Mouse (Mus musculus) intestine, embryonic 15.5 days (tissue): ENCODE data around the gene Cdk14. TPM values are rescaled to one million over a fixed set of nuclear protein-coding genes. Genes with fewer than 3 reads are reported as not detected.

Experiments used
- ATAC-seq: fragments of 200-750 bp; cut with Nextera tagmentation; 2 replicates; pipeline ENCODE4 v1.8.0; 2017; ENCODE audit warnings: moderate TSS enrichment, moderate library complexity
- H3K27ac ChIP-seq: fragments of 300-500 bp; sonication (generic); 2 replicates; pipeline ENCODE4 v1.5.1; 2015; ENCODE audit warnings: mild to moderate bottlenecking, inconsistent platforms
- H3K27me3 ChIP-seq: fragments of 300-500 bp; sonication (generic); replicated peaks from 2 replicates; pipeline ENCODE4 v1.6.1; 2015; ENCODE audit warnings: inconsistent platforms
- H3K36me3 ChIP-seq: fragments of 300-500 bp; sonication (generic); 2 replicates; pipeline ENCODE4 v1.6.1; 2015; ENCODE audit warnings: inconsistent platforms
- H3K4me1 ChIP-seq: fragments of 300-500 bp; sonication (generic); replicated peaks from 2 replicates; pipeline ENCODE4 v1.6.1; 2015; ENCODE audit warnings: inconsistent platforms
- H3K4me2 ChIP-seq: fragments of 300-500 bp; sonication (generic); replicated peaks from 2 replicates; pipeline ENCODE4 v1.6.1; 2015; ENCODE audit warnings: mild to moderate bottlenecking, inconsistent platforms
- H3K4me3 ChIP-seq: fragments of 300-500 bp; sonication (generic); replicated peaks from 2 replicates; pipeline ENCODE4 v1.5.1; 2015; ENCODE audit warnings: inconsistent platforms
- H3K9ac ChIP-seq: fragments of 300-500 bp; sonication (generic); 2 replicates; pipeline ENCODE4 v1.6.1; 2015; ENCODE audit warnings: inconsistent platforms
- H3K9me3 ChIP-seq: fragments of 300-500 bp; sonication (generic); 2 replicates; pipeline ENCODE4 v1.6.1; 2016; ENCODE audit warnings: inconsistent platforms
- WGBS: fragments of 180-500 bp; shearing (Covaris S2); methylation state at CpG from one replicate; pipeline ENCODE4 v1.1.7; 2015; 5-methylcytosine and 5-hydroxymethylcytosine counted together
- polyA plus RNA-seq: library from polyadenylated mRNA; unstranded; fragments of >200 nt; fragmentation: Nextera tagmentation; extraction: Ambion mirVana; gene quantifications from 2 replicates; pipeline ENCODE4 v1.2.1, GENCODE M21; 2015

The Cdk14 gene
- polyA plus RNA-seq, 1 experiment from 2014 or later, result 16.6 TPM

- no peak for ATAC-seq
- Histone ChIP-seq H3K4me1 (peaks cover 7% of the 10 kb centered on the region), H3K27me3 (no peaks in the 10 kb centered on the region), H3K4me2 (no peak overlapping the region), H3K9me3 (no peaks in the 10 kb centered on the region), H3K4me3 (no peak overlapping the region), H3K27ac (no peak overlapping the region), H3K36me3 (no peaks in the 10 kb centered on the region), H3K9ac (no peak overlapping the region)
- 89% methylated on average over 3 of the region's 3 CpGs for WGBS
These were observed 153.4 kb downstream of the Cdk14 start for GRCm38 (mm10) chr5:5266787-5267126.

- H3K4me1 ChIP-seq, result peaks cover 12% of the 10 kb centered on the region
- ATAC-seq, result 0 out of 2 replicates have a peak, but pooled peaks have one; percentile 42
- no peaks in the 10 kb centered on the region for H3K27me3 ChIP-seq
- no peaks in the 10 kb centered on the region for H3K36me3 ChIP-seq
- H3K9ac ChIP-seq, result no peak overlapping the region
- no peaks in the 10 kb centered on the region for H3K9me3 ChIP-seq
- no peak overlapping the region for H3K4me3 ChIP-seq
- H3K27ac ChIP-seq, result no peak overlapping the region
- WGBS, result 21% methylated on average over 10 of the region's 10 CpGs
- no peak overlapping the region for H3K4me2 ChIP-seq
These were observed 154.0 kb downstream of the Cdk14 start for GRCm38 (mm10) chr5:5265861-5266786.

GRCm38 (mm10) chr5:5265401-5265841 is 154.7 kb downstream of the Cdk14 start:
- H3K4me3 ChIP-seq, result no peak overlapping the region
- no peak overlapping the region; the same call in 1 of the 2 replicates for H3K4me2 ChIP-seq
- H3K36me3 ChIP-seq, result no peaks in the 10 kb centered on the region
- no peaks in the 10 kb centered on the region for H3K27me3 ChIP-seq
- ATAC-seq, result no peak
- H3K27ac ChIP-seq, result no peak overlapping the region
- peaks cover 12% of the 10 kb centered on the region for H3K4me1 ChIP-seq
- 22% methylated on average over 8 of the region's 8 CpGs for WGBS
- no peak overlapping the region for H3K9ac ChIP-seq
- H3K9me3 ChIP-seq, result no peaks in the 10 kb centered on the region

GRCm38 (mm10) chr5:5264712-5265111 is 155.4 kb downstream of the Cdk14 start:
- no peak overlapping the region for H3K4me2 ChIP-seq
- H3K4me3 ChIP-seq, result no peak overlapping the region
- no peak for ATAC-seq
- H3K27ac ChIP-seq, result no peak overlapping the region
- H3K27me3 ChIP-seq, result no peaks in the 10 kb centered on the region
- 63% methylated on average over 2 of the region's 2 CpGs for WGBS
- H3K9me3 ChIP-seq, result no peaks in the 10 kb centered on the region
- H3K9ac ChIP-seq, result no peak overlapping the region
- peaks cover 13% of the 10 kb centered on the region for H3K4me1 ChIP-seq
- no peaks in the 10 kb centered on the region for H3K36me3 ChIP-seq

DNA sequence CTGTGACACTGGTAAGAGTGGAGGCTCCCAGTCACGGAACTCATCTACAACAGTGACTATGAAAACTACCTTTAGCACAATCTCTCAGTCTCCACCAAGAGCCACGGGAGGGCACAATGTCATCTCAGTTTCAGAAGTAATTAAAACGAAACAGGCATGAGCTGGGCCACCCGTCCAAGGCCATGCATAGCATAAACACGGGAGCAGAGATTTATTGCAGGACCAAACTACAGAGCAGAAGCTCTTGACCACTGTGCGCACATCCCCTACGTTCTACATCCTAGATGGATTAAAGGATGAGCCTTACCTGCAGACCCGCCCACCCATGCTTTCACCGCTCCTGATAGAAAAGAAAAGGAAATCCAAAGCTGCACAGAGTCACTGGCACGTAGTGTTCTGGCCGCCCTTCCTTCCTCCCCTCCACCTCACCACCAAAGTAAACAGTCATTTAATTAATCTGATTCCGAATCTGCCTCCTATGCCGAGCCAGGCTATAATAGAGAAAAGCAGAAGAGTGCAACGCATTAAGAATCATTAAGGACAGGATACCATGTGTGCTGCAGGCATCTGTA is 158.3 kb downstream of the Cdk14 start:
- Histone ChIP-seq H3K4me2 (peak overlapping the region; percentile 30), H3K4me3 (no peak overlapping the region), H3K27ac (no peak overlapping the region), H3K27me3 (no peaks in the 10 kb centered on the region), H3K36me3 (no peaks in the 10 kb centered on the region), H3K9me3 (no peaks in the 10 kb centered on the region), H3K9ac (no peak overlapping the region), H3K4me1 (peaks cover 14% of the 10 kb centered on the region)
- WGBS, result 22% methylated on average over 14 of the region's 14 CpGs
- ATAC-seq, result peak; percentile 36; the same call in 1 of the 2 replicates

GRCm38 (mm10) chr5:5260966-5261724 is 159.0 kb downstream of the Cdk14 start:
- H3K4me1 ChIP-seq, result peaks cover 14% of the 10 kb centered on the region
- H3K4me3 ChIP-seq, result no peak overlapping the region
- WGBS, result 42% methylated on average over 14 of the region's 14 CpGs
- no peak for ATAC-seq
- H3K36me3 ChIP-seq, result no peaks in the 10 kb centered on the region
- H3K4me2 ChIP-seq, result peak overlapping the region; percentile 30
- no peak overlapping the region for H3K27ac ChIP-seq
- no peaks in the 10 kb centered on the region for H3K27me3 ChIP-seq
- no peaks in the 10 kb centered on the region for H3K9me3 ChIP-seq
- H3K9ac ChIP-seq, result no peak overlapping the region

DNA sequence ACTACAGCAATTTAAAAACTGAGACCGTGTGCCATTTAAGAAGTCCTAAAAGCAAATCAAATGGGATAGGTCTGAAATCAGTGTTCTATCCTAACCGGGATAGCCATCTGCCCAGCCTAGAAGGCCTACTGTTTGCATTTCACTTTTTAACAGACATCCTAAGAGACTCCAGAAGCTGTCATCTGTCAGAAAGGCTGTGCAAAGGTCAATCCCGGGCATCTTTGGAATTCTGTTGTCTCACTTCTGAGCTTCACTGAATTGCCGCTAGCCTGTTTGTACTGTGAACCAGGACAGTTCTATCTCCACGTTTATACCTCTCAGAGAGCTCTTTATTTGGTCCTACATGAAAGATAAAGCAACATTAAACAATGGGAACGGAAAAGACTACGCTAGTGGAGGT is 159.8 kb downstream of the Cdk14 start:
- Histone ChIP-seq H3K4me2 (no peak overlapping the region), H3K4me3 (no peak overlapping the region), H3K27me3 (no peaks in the 10 kb centered on the region), H3K27ac (no peak overlapping the region), H3K9me3 (no peaks in the 10 kb centered on the region), H3K4me1 (peaks cover 14% of the 10 kb centered on the region), H3K36me3 (no peaks in the 10 kb centered on the region), H3K9ac (no peak overlapping the region)
- WGBS, result 45% methylated on average over 7 of the region's 7 CpGs
- ATAC-seq, result no peak

- Histone ChIP-seq H3K9ac (no peak overlapping the region), H3K36me3 (no peaks in the 10 kb centered on the region), H3K9me3 (no peaks in the 10 kb centered on the region), H3K4me2 (no peak overlapping the region), H3K4me3 (no peak overlapping the region), H3K4me1 (no peaks in the 10 kb centered on the region), H3K27me3 (no peaks in the 10 kb centered on the region), H3K27ac (no peak overlapping the region)
- WGBS, result 63% methylated on average over 6 of the region's 6 CpGs
- ATAC-seq, result no peak
These were observed 165.7 kb downstream of the Cdk14 start for GRCm38 (mm10) chr5:5254391-5254790.

DNA sequence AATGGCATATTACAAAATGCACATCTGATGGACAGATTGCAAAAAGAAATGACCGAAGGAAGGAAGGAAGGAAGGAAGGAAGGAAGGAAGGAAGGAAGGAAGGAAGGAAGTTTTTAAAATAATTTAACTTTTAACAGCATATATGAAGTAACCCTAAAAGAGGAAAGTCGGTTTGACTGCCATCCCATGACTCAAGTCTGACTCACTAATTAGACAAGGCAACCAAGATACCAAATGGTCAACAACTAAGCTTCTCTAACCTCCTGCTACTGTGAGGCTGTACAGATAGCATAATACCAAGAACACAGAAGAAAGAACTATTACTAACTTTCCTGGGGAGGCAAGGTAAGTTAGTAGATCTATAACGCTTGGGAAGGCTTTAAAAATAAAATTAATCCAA is 166.9 kb downstream of the Cdk14 start:
- Histone ChIP-seq H3K27ac (no peak overlapping the region), H3K36me3 (no peaks in the 10 kb centered on the region), H3K9ac (no peak overlapping the region), H3K9me3 (no peaks in the 10 kb centered on the region), H3K4me3 (no peak overlapping the region), H3K4me1 (no peaks in the 10 kb centered on the region), H3K27me3 (no peaks in the 10 kb centered on the region), H3K4me2 (no peak overlapping the region)
- 91% methylated on average over 3 of the region's 3 CpGs for WGBS
- ATAC-seq, result no peak

DNA sequence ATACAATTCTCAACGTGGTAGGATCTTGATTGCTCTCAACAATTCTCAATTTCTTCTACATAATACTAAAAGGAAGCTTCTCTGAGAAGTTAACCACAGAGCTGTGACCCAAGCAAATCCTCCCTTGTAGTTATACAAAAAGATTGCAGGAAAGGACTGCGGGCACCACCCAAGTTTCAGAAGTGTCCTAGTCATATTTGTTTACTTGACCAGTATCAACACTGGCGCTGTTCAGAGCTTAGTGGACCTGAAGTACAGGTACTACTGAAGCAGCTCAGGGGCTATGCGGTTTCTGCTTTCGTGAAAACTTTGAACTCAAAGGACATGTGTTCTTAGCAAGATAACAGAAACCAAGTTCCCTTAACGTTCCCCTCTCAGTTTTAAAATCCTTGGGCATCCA is 172.4 kb downstream of the Cdk14 start:
- no peak overlapping the region for H3K9ac ChIP-seq
- H3K36me3 ChIP-seq, result no peaks in the 10 kb centered on the region
- H3K27ac ChIP-seq, result no peak overlapping the region
- no peaks in the 10 kb centered on the region for H3K27me3 ChIP-seq
- ATAC-seq, result no peak
- no peak overlapping the region for H3K4me3 ChIP-seq
- 88% methylated on average over 6 of the region's 6 CpGs for WGBS
- no peak overlapping the region for H3K4me2 ChIP-seq
- no peaks in the 10 kb centered on the region for H3K9me3 ChIP-seq
- H3K4me1 ChIP-seq, result no peaks in the 10 kb centered on the region

DNA sequence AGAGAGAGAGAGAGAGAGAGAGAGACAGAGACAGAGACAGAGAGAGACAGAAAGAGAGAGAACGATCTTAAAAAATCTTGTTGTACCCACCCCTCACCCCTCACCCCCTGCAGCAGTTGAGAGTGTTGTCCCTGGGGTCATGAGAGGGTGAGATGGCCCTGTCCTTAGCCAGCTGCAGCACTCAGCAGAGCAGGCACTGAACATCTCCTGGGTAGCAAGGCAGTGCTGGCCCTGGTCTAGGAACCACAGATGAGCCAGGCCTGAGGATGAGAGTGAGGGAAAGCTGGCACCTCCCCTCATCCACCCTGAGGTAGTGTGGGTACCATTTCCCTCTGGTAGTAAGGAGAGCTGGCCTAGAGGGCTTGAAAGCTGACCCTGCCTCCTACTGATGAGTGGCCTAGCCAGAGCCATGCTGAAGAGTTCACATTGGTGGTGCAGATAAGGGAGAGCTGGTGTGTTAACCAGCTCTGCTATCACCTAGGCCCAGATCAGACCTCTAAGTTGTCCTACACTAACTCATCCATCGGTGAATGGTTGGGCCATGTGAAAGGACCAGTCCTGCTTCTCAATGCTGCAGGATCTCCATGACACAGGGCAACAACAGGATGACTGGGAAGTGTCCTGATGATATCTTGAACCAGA is 173.5 kb downstream of the Cdk14 start:
- no peak overlapping the region for H3K27ac ChIP-seq
- H3K9ac ChIP-seq, result no peak overlapping the region
- no peaks in the 10 kb centered on the region for H3K9me3 ChIP-seq
- H3K36me3 ChIP-seq, result no peaks in the 10 kb centered on the region
- no peak for ATAC-seq
- no peak overlapping the region for H3K4me2 ChIP-seq
- no peaks in the 10 kb centered on the region for H3K4me1 ChIP-seq
- H3K4me3 ChIP-seq, result no peak overlapping the region
- WGBS, result 97% methylated on average over 2 of the region's 2 CpGs
- no peaks in the 10 kb centered on the region for H3K27me3 ChIP-seq

- ATAC-seq, result no peak
- Histone ChIP-seq H3K4me1 (no peaks in the 10 kb centered on the region), H3K4me3 (no peak overlapping the region), H3K27me3 (no peaks in the 10 kb centered on the region), H3K27ac (no peak overlapping the region), H3K9ac (no peak overlapping the region), H3K4me2 (no peak overlapping the region), H3K9me3 (no peaks in the 10 kb centered on the region), H3K36me3 (no peaks in the 10 kb centered on the region)
- WGBS, result 90% methylated on average over 7 of the region's 7 CpGs
These were observed 174.9 kb downstream of the Cdk14 start for GRCm38 (mm10) chr5:5245182-5245581.
